Mouse (Mus musculus) ovary, adult 2 months (tissue): Measurements from ENCODE around the gene Fgf8. TPM values are rescaled to one million over a fixed set of nuclear protein-coding genes. Genes with fewer than 3 reads are reported as not detected.

Source experiments
- polyA plus RNA-seq: library from polyadenylated mRNA; depleted of rRNA; stranded (reverse); fragments of >200 nt; gene quantifications from 2 replicates; pipeline ENCODE4 v1.2.3, GENCODE M21; 2012; rRNA removed

The Fgf8 gene
- 4.9 and 5.6 TPM in 2 replicates for polyA plus RNA-seq

DNA sequence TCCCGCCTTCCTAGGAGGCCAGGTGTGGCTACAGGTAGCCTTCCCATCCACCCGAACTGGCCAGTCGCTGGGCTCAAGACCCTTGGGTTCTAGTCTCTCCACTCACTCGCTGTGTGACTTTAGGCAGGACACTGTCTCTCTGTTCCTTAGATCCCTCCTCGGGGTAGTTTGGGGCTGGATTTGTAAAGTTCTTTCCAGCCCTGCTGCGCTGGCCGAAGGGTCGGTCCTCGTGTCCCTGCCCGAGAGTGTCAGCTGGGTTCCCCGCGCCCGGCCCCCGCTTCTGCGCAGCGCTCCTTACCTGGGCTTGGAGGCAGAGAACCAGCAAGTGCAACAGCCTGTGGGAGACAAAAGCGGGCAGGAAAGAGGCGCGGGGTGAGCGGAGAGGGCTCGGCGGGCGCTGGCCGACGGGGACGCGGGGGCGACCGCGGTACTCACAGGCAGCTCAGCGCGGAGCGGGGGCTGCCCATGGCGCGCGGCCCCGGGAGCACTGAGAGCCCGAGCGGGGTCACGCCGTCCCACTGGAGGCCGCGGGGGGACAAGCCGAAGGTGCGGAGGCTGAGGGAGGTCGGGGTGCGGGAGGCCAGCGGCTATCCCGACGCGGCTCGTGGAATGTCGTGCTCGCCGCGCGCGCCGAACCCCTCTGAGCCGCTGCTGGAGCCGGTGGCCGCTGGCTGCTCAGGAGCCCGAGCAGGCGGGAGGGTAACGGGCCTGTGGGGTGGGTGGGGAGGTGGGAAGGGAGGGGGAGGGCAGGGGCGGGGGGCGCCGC is at the start of gene Fgf8:
Gene Fgf8, minus strand, starts transcription at position 698 of the 766 bp plus-strand sequence.

DNA sequence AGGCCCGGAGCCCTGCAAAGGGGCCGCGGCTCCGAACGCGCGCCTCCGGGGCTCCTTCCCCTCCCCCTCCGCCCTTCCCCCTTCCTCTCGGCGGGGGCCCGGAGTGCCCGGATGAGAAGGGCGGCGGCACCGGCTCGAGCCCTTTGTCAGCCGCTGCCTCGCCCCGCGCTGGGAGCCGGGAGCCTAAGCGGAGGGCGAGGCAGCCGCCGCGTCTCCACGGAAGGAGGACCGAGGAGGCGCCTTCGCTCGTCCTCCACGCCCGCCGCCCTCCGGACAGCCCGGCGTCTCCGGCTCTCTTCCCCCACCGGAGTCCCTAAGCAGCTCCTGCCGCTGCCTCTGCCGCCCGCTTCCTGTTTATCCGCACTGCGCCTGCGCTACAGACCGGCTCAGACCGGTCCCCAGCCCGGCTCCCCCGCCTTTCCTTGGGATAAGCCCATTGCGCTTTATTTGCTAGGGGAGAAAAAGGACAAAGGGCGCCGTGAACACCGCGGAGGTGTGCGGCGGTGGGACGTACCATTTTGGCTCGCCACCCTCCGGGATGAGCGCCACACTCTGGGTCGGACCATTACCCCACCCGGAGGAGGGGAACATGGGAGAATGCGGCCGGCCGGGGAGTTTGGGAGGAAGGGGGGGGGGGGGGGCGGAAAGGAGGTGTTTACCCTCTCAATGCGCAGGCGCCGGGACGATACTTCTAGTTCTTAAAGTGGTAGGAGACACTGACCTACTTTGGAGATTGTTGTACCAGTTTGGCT is 40.6 kb upstream of the Fgf8 start, which contains the start of gene Mgea5:
Gene Mgea5, minus strand, starts transcription at position 657 of the 752 bp plus-strand sequence.

DNA sequence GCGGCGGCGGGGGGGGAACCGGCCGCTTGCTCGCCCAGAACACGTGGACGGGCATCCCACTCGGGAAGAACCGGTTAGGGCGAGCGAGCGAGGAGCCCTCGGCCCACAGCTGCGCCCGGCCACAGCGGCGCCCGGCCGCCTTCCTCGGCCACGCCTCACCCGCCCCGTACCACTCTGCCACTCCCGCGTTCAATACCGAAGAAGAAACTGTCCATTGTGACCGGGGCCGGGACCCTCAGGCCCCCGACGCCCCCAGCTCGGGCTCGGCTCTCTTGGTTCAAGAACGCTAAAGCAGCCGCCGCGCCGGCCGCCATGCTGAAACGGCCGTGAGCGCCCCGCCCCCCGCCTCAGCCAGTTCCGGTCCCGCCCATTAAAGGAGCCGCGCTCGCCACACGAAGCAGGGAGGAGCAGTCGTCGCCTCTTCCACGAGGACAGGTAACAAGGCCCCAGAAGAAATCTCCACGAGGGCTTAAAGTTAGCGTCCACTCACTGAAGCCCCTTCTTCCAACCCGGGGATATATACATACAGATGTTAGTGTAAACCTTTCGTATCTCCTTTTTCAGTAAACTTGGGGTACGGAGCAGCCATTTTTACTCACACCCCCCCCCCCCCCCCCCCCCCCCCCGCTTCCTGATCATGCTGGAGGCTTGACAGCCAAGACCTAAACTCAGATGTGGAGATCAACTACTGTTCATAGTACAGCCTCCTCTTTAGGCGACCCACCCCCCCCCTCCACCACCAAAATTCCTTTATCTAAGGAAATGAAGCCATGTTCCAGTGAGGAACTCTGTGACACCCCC is 6.7 kb upstream of the Fgf8 start, which contains the start of gene Npm3:
Gene Npm3, minus strand, starts transcription at position 349 of the 801 bp plus-strand sequence.

Other genes with a start within 250 kb of the Fgf8 start
- 14.2 and 16.1 TPM in 2 replicates for gene Poll, start 182.4 kb downstream of the Fgf8 start, polyA plus RNA-seq
- gene Gm17018, start 182.3 kb downstream of the Fgf8 start, polyA plus RNA-seq, result 4.6 and 6.0 TPM in 2 replicates
- 154 and 155 TPM in 2 replicates for gene Fbxw4, start 82.6 kb downstream of the Fgf8 start, polyA plus RNA-seq
- gene Npm3, start 6.7 kb upstream of the Fgf8 start, polyA plus RNA-seq, result 64.4 and 82.1 TPM in 2 replicates
- gene Mgea5, start 40.9 kb upstream of the Fgf8 start, polyA plus RNA-seq, result 19.1 and 19.2 TPM in 2 replicates
- gene Kcnip2, start 73.1 kb upstream of the Fgf8 start, polyA plus RNA-seq, result 3.0 and 3.3 TPM in 2 replicates